Mouse (Mus musculus): ENCODE data around the gene Npr1. TPM values are rescaled to one million over a fixed set of nuclear protein-coding genes. Genes with fewer than 3 reads are reported as not detected.

Gene Npr1
- total and polyA plus RNA-seq, 3 experiments, result 16.1 to 35.0 (median 16.3) TPM

GRCm38 (mm10) chr3:90462579-90462978, 3.1 kb downstream of the Npr1 start:
- Histone ChIP-seq H3K4me3 (no peak overlapping the region), H3K36me3 (ENCODE audit: control insufficient read depth, insufficient read depth, low read length) (no peaks in the 10 kb centered on the region), H3K79me2 (replicated peaks; ENCODE audit: control insufficient read depth, insufficient read depth, low read length) (no peaks in the 10 kb centered on the region; the same call in 1 of the 2 replicates), H3K27me3 (ENCODE audit: control insufficient read depth, insufficient read depth, low read length) (peaks cover 4% of the 10 kb centered on the region), H3K27ac (peak overlapping the region; percentile 3), H3K4me1 (ENCODE audit: control insufficient read depth, insufficient read depth, low read length) (peaks cover 3% of the 10 kb centered on the region), H3K9ac (ENCODE audit: low read depth, low read length) (no peak overlapping the region)
- intact Hi-C loops (cut with DNase I), result loop anchor here (10.0 kb wide), 1 partner anchor 168 kb away; the partner anchor contains the start of gene Gatad2b
- no peak for DNase-seq
- WGBS, result 37% methylated on average over 7 of the region's 7 CpGs
- TF ChIP-seq CTCF (IDR thresholded peaks at IDR 0.05), result no peak
- TF ChIP-seq POLR2A (IDR thresholded peaks at IDR 0.05; ENCODE audit: insufficient read depth, low read depth, low read length), result no peak
- TF ChIP-seq EP300 (IDR thresholded peaks at IDR 0.05; ENCODE audit: insufficient read depth, low read depth, low read length), result no peak

- DNase-seq, result no peak
- Histone ChIP-seq H3K27ac (no peak overlapping the region), H3K4me3 (no peak overlapping the region), H3K9ac (ENCODE audit: low read depth, low read length) (no peak overlapping the region), H3K36me3 (ENCODE audit: control insufficient read depth, insufficient read depth, low read length) (no peaks in the 10 kb centered on the region), H3K4me1 (ENCODE audit: control insufficient read depth, insufficient read depth, low read length) (peaks cover 3% of the 10 kb centered on the region), H3K79me2 (replicated peaks; ENCODE audit: control insufficient read depth, insufficient read depth, low read length) (no peaks in the 10 kb centered on the region; the same call in 1 of the 2 replicates), H3K27me3 (ENCODE audit: control insufficient read depth, insufficient read depth, low read length) (peaks cover 4% of the 10 kb centered on the region)
- TF ChIP-seq POLR2A (IDR thresholded peaks at IDR 0.05; ENCODE audit: insufficient read depth, low read depth, low read length) (no peak), CTCF (IDR thresholded peaks at IDR 0.05) (no peak)
- 66% methylated on average over 3 of the region's 3 CpGs for WGBS
- intact Hi-C loops (cut with DNase I), result loop anchor here (10.0 kb wide), 1 partner anchor 167 kb away; the partner anchor contains the start of gene Gatad2b
Observed at GRCm38 (mm10) chr3:90461935-90462334, 3.7 kb downstream of the Npr1 start.

- Histone ChIP-seq H3K27ac (peak overlapping the region; percentile 17; the same call in 1 of the 2 replicates), H3K36me3 (ENCODE audit: control insufficient read depth, insufficient read depth, low read length) (no peaks in the 10 kb centered on the region), H3K4me1 (ENCODE audit: control insufficient read depth, insufficient read depth, low read length) (peaks cover 3% of the 10 kb centered on the region), H3K4me3 (no peak overlapping the region), H3K27me3 (ENCODE audit: control insufficient read depth, insufficient read depth, low read length) (peaks cover 3% of the 10 kb centered on the region), H3K79me2 (replicated peaks; ENCODE audit: control insufficient read depth, insufficient read depth, low read length) (no peaks in the 10 kb centered on the region; the same call in 1 of the 2 replicates), H3K9ac (ENCODE audit: low read depth, low read length) (no peak overlapping the region)
- 51% methylated on average over 5 of the region's 5 CpGs for WGBS
- DNase-seq, result no peak
- intact Hi-C loops (cut with DNase I), result loop anchor here (10.0 kb wide), 1 partner anchor 166 kb away; the partner anchor contains the start of gene Gatad2b
- no peak for TF ChIP-seq EP300 (IDR thresholded peaks at IDR 0.05; ENCODE audit: insufficient read depth, low read depth, low read length)
- no peak for TF ChIP-seq CTCF (IDR thresholded peaks at IDR 0.05)
- TF ChIP-seq POLR2A (IDR thresholded peaks at IDR 0.05; ENCODE audit: insufficient read depth, low read depth, low read length), result no peak
Observed at GRCm38 (mm10) chr3:90460315-90460714, 5.4 kb downstream of the Npr1 start.

- Histone ChIP-seq H3K4me1 (ENCODE audit: control insufficient read depth, insufficient read depth, low read length) (peaks cover 3% of the 10 kb centered on the region), H3K79me2 (replicated peaks; ENCODE audit: control insufficient read depth, insufficient read depth, low read length) (no peaks in the 10 kb centered on the region), H3K27ac (peak overlapping the region; percentile 12), H3K36me3 (ENCODE audit: control insufficient read depth, insufficient read depth, low read length) (no peaks in the 10 kb centered on the region), H3K27me3 (ENCODE audit: control insufficient read depth, insufficient read depth, low read length) (no peaks in the 10 kb centered on the region), H3K4me3 (no peak overlapping the region), H3K9ac (ENCODE audit: low read depth, low read length) (no peak overlapping the region)
- TF ChIP-seq EP300 (IDR thresholded peaks at IDR 0.05; ENCODE audit: insufficient read depth, low read depth, low read length) (no peak), POLR2A (IDR thresholded peaks at IDR 0.05; ENCODE audit: insufficient read depth, low read depth, low read length) (no peak)
- DNase-seq, result no peak
- intact Hi-C loops (cut with DNase I), result loop anchor here (10.0 kb wide), 1 partner anchor 165 kb away; the partner anchor contains the start of gene Gatad2b
- WGBS, result 76% methylated on average over 9 of the region's 9 CpGs
Observed at GRCm38 (mm10) chr3:90459727-90460126, 5.9 kb downstream of the Npr1 start.

GRCm38 (mm10) chr3:90454931-90455330, 10.7 kb downstream of the Npr1 start:
- Histone ChIP-seq H3K79me2 (replicated peaks; ENCODE audit: control insufficient read depth, insufficient read depth, low read length) (no peaks in the 10 kb centered on the region), H3K9ac (ENCODE audit: low read depth, low read length) (no peak overlapping the region), H3K4me1 (ENCODE audit: control insufficient read depth, insufficient read depth, low read length) (peaks cover 7% of the 10 kb centered on the region), H3K27me3 (ENCODE audit: control insufficient read depth, insufficient read depth, low read length) (no peaks in the 10 kb centered on the region), H3K36me3 (ENCODE audit: control insufficient read depth, insufficient read depth, low read length) (no peaks in the 10 kb centered on the region), H3K4me3 (no peak overlapping the region), H3K27ac (no peak overlapping the region)
- TF ChIP-seq CTCF (IDR thresholded peaks at IDR 0.05) (no peak), EP300 (IDR thresholded peaks at IDR 0.05; ENCODE audit: insufficient read depth, low read depth, low read length) (no peak), POLR2A (IDR thresholded peaks at IDR 0.05; ENCODE audit: insufficient read depth, low read depth, low read length) (no peak)
- intact Hi-C loops (cut with DNase I), result no loop called here
- no peak for DNase-seq
- WGBS, result 97% methylated on average over 14 of the region's 14 CpGs

- H3K36me3 ChIP-seq (ENCODE audit: control insufficient read depth, insufficient read depth, low read length), result no peaks in the 10 kb centered on the region
- DNase-seq, result no peak
- H3K9ac ChIP-seq (ENCODE audit: low read depth, low read length), result no peak overlapping the region
- peaks cover 13% of the 10 kb centered on the region for H3K4me1 ChIP-seq (ENCODE audit: control insufficient read depth, insufficient read depth, low read length)
- intact Hi-C loops (cut with DNase I), result no loop called here
- 33% methylated on average over 10 of the region's 10 CpGs for WGBS
- H3K27me3 ChIP-seq (ENCODE audit: control insufficient read depth, insufficient read depth, low read length), result no peaks in the 10 kb centered on the region
- H3K79me2 ChIP-seq (replicated peaks; ENCODE audit: control insufficient read depth, insufficient read depth, low read length), result no peaks in the 10 kb centered on the region
- TF ChIP-seq CTCF (IDR thresholded peaks at IDR 0.05) (no peak), POLR2A (IDR thresholded peaks at IDR 0.05; ENCODE audit: insufficient read depth, low read depth, low read length) (no peak), EP300 (IDR thresholded peaks at IDR 0.05; ENCODE audit: insufficient read depth, low read depth, low read length) (no peak)
- H3K27ac ChIP-seq, result no peak overlapping the region; the same call in 1 of the 2 replicates
- H3K4me3 ChIP-seq, result no peak overlapping the region
Observed at GRCm38 (mm10) chr3:90451396-90452095, 14.1 kb downstream of the Npr1 start.
